Mouse (Mus musculus) erythroblast, embryonic 14.5 days (primary cell): Measurements from ENCODE around the gene Gm4871. TPM values are rescaled to one million over a fixed set of nuclear protein-coding genes. Genes with fewer than 3 reads are reported as not detected.

Experiments
- H3K27me3 ChIP-seq: 2 replicates; pipeline ENCODE4 v1.6.1; 2012; ENCODE audit warnings: inconsistent platforms; ENCODE audit not compliant: control insufficient read depth
- H3K36me3 ChIP-seq: 2 replicates; pipeline ENCODE4 v1.6.1; 2012; ENCODE audit warnings: mild to moderate bottlenecking, inconsistent platforms; ENCODE audit not compliant: control insufficient read depth
- H3K4me1 ChIP-seq: 2 replicates; pipeline ENCODE4 v1.6.1; 2012; ENCODE audit warnings: inconsistent platforms; ENCODE audit not compliant: control insufficient read depth
- H3K4me3 ChIP-seq: replicated peaks from 2 replicates; pipeline ENCODE3; 2012; ENCODE audit warnings: moderate library complexity, mild to moderate bottlenecking, inconsistent platforms
- H3K9me3 ChIP-seq: 2 replicates; pipeline ENCODE4 v1.6.1; 2012; ENCODE audit warnings: low read length, inconsistent platforms, mixed read lengths; ENCODE audit not compliant: control insufficient read depth
- GATA1 ChIP-seq: IDR thresholded peaks from 2 replicates; pipeline ENCODE4 v1.6.1; 2012; ENCODE audit warnings: low read length, inconsistent platforms, mixed read lengths
- TAL1 ChIP-seq: IDR thresholded peaks from 3 replicates; pipeline ENCODE4 v1.6.1; 2012; ENCODE audit warnings: low read length, inconsistent platforms, mixed read lengths
- polyA plus RNA-seq: library from polyadenylated mRNA; stranded (reverse); fragments of >175 nt; gene quantifications from 2 replicates; pipeline ENCODE4 v1.2.3, GENCODE M21; 2012

Gene Gm4871
- polyA plus RNA-seq, 1 experiment, result not detected

GRCm38 (mm10) chr5:144998491-144998890 lies 34.1 kb downstream of the Gm4871 start:
- no peaks in the 10 kb centered on the region for H3K9me3 ChIP-seq
- no peaks in the 10 kb centered on the region for H3K4me1 ChIP-seq
- H3K4me3 ChIP-seq, result no peak overlapping the region
- TF ChIP-seq TAL1 (no peak), GATA1 (no peak)
- H3K27me3 ChIP-seq, result no peaks in the 10 kb centered on the region
- no peaks in the 10 kb centered on the region for H3K36me3 ChIP-seq

GRCm38 (mm10) chr5:144990481-144990880 lies 42.1 kb downstream of the Gm4871 start:
- no peak for TF ChIP-seq TAL1

GRCm38 (mm10) chr5:144990051-144990450 lies 42.5 kb downstream of the Gm4871 start:
- Histone ChIP-seq H3K9me3 (no peaks in the 10 kb centered on the region), H3K4me1 (no peaks in the 10 kb centered on the region; the same call in 1 of the 2 replicates), H3K27me3 (no peaks in the 10 kb centered on the region), H3K4me3 (no peak overlapping the region), H3K36me3 (no peaks in the 10 kb centered on the region)
- TF ChIP-seq GATA1 (no peak), TAL1 (no peak)

More at GRCm38 (mm10) chr5:144990481-144990880, 42.1 kb downstream of the Gm4871 start:
- Histone ChIP-seq H3K4me3 (no peak overlapping the region), H3K4me1 (no peaks in the 10 kb centered on the region; the same call in 1 of the 2 replicates), H3K27me3 (no peaks in the 10 kb centered on the region), H3K36me3 (no peaks in the 10 kb centered on the region), H3K9me3 (no peaks in the 10 kb centered on the region)

- no peaks in the 10 kb centered on the region for H3K36me3 ChIP-seq
- H3K9me3 ChIP-seq, result peaks cover 4% of the 10 kb centered on the region
- TF ChIP-seq TAL1, result no peak
- no peak for TF ChIP-seq GATA1
- no peaks in the 10 kb centered on the region; the same call in 1 of the 2 replicates for H3K4me1 ChIP-seq
- no peak overlapping the region for H3K4me3 ChIP-seq
- no peaks in the 10 kb centered on the region for H3K27me3 ChIP-seq
Measured at GRCm38 (mm10) chr5:144989061-144989405, 43.5 kb downstream of the Gm4871 start.

DNA sequence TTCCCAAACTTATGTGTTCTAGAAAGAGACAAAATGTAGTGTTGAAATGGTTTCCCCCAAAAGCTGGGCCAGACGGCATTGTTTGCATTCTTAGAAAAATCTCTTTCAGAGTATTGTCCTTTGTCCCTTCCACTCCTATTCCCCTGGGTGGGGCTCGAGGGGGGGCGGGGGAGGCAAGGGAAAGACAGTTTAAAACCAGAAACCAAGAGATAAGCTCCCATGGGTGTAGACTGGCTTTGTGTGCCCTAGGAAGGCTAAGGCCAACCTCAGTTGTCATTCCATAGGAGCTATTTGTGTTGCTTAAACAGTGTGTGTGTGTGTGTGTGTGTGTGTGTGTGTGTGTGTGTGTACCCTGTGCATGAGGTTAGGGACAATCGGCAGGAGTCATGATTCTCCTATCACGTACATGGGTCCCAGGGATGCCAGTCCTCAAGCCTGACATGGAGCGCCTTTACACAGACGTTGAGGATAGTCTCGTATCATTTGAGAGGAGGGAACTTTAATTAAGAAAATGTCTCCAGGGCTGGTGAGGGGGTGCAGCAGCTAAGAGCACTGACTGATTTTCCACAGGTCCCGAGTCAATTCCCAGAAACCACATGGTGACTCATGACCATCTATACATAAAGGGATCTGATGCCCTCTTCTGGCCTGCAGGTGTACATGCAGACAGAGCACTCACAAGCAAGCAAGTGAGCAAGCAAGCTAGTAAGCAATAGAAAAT lies 44.1 kb downstream of the Gm4871 start:
- H3K36me3 ChIP-seq, result no peaks in the 10 kb centered on the region
- TF ChIP-seq TAL1 (no peak), GATA1 (no peak)
- no peaks in the 10 kb centered on the region for H3K27me3 ChIP-seq
- no peaks in the 10 kb centered on the region; the same call in 1 of the 2 replicates for H3K4me1 ChIP-seq
- peaks cover 8% of the 10 kb centered on the region for H3K9me3 ChIP-seq
- H3K4me3 ChIP-seq, result no peak overlapping the region

DNA sequence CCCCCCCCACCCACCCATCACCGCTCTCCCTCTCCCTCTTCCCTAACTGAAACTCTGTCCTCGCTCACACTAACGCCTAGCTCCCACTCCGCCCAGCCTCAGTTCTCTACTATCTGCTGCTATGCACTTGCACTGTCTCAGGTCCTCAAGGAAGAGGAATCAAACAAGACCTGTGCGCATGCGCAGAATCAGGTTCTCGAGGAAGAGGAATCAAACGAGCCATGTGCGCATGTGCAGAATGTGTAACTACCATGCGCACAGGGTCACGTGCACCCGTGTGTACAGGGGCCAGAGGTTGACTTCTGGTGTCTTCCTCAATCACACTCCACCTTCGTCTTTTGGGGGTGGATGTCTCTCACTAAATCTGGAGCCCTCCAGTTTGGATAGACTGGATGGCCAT lies 45.0 kb downstream of the Gm4871 start:
- H3K4me1 ChIP-seq, result no peaks in the 10 kb centered on the region; the same call in 1 of the 2 replicates
- no peak overlapping the region for H3K4me3 ChIP-seq
- H3K36me3 ChIP-seq, result no peaks in the 10 kb centered on the region
- H3K27me3 ChIP-seq, result no peaks in the 10 kb centered on the region
- H3K9me3 ChIP-seq, result peaks cover 13% of the 10 kb centered on the region
- TF ChIP-seq TAL1 (no peak), GATA1 (no peak)

GRCm38 (mm10) chr5:144984839-144985238 lies 47.7 kb downstream of the Gm4871 start:
- H3K27me3 ChIP-seq, result no peaks in the 10 kb centered on the region
- H3K4me3 ChIP-seq, result no peak overlapping the region
- H3K36me3 ChIP-seq, result no peaks in the 10 kb centered on the region
- H3K9me3 ChIP-seq, result peaks cover 13% of the 10 kb centered on the region
- no peak for TF ChIP-seq TAL1
- no peak for TF ChIP-seq GATA1
- H3K4me1 ChIP-seq, result no peaks in the 10 kb centered on the region; the same call in 1 of the 2 replicates

DNA sequence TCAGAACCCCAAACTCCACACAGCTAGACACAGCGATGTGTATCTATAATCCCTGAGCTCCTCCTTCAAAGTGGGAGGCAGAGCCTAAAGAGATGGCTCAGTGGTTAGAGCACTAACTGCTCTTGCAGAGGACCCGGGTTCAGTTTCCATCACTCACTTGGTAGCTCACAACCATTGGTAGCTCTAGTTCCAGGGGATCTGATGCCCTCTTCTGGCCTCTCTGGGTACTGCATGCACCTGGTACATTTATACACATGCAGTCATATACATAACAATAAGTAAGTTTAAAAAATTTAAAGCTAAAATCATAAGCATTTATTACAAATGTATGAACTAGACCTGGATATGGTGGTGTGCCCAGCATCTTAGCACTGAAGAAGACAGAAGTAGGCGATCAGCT lies 49.3 kb downstream of the Gm4871 start:
- no peak for TF ChIP-seq GATA1
- TF ChIP-seq TAL1, result no peak
- Histone ChIP-seq H3K36me3 (no peaks in the 10 kb centered on the region), H3K9me3 (peaks cover 13% of the 10 kb centered on the region), H3K27me3 (no peaks in the 10 kb centered on the region), H3K4me1 (no peaks in the 10 kb centered on the region), H3K4me3 (no peak overlapping the region)

Other genes starting within 250 kb of the Gm4871 start
- 0.01 TPM in 2 replicates for gene Smurf1, start 66.9 kb downstream of the Gm4871 start, polyA plus RNA-seq
- gene 1700018F24Rik, start 10.2 kb upstream of the Gm4871 start, polyA plus RNA-seq, result not detected in 2 replicates
- 2.7 and 3.0 TPM in 2 replicates for gene Arpc1a, start 51.1 kb upstream of the Gm4871 start, polyA plus RNA-seq
- not detected in 2 replicates for gene Kpna7, start 51.3 kb upstream of the Gm4871 start, polyA plus RNA-seq
- gene Arpc1b, start 81.5 kb upstream of the Gm4871 start, polyA plus RNA-seq, result 5.7 and 6.2 TPM in 2 replicates
- gene Pdap1, start 107.5 kb upstream of the Gm4871 start, polyA plus RNA-seq, result 23.4 and 39.5 TPM in 2 replicates
- 2.2 and 3.0 TPM in 2 replicates for gene Bud31, start 107.6 kb upstream of the Gm4871 start, polyA plus RNA-seq
- gene Ptcd1, start 134.4 kb upstream of the Gm4871 start, polyA plus RNA-seq, result 1.1 and 1.3 TPM in 2 replicates
- gene Cpsf4, start 134.5 kb upstream of the Gm4871 start, polyA plus RNA-seq, result 7.8 and 8.9 TPM in 2 replicates
- 8.3 and 21.1 TPM in 2 replicates for gene Atp5j2, start 159.3 kb upstream of the Gm4871 start, polyA plus RNA-seq
- gene Zkscan14, start 169.1 kb upstream of the Gm4871 start, polyA plus RNA-seq, result 1.3 and 2.0 TPM in 2 replicates
- 0.13 and 0.15 TPM in 2 replicates for gene Zkscan5, start 171.8 kb upstream of the Gm4871 start, polyA plus RNA-seq
- 0.87 and 1.1 TPM in 2 replicates for gene Zfp655, start 199.0 kb upstream of the Gm4871 start, polyA plus RNA-seq
- 1.3 and 1.7 TPM in 2 replicates for gene Zscan25, start 247.7 kb upstream of the Gm4871 start, polyA plus RNA-seq